Mouse (Mus musculus): ENCODE results near the gene Trpv2.

Gene Trpv2

GRCm38 (mm10) chr11:62558152-62558551 is 16.1 kb upstream of the Trpv2 start:
- in situ Hi-C loops (cut with MboI, MseI): no loop called here

GRCm38 (mm10) chr11:62558961-62559646 is 15.2 kb upstream of the Trpv2 start:
- in situ Hi-C loops (cut with MboI, MseI): no loop called here

- in situ Hi-C loops (cut with MboI, MseI): no loop called here
Measured at GRCm38 (mm10) chr11:62560463-62561016, 13.7 kb upstream of the Trpv2 start.

GRCm38 (mm10) chr11:62563590-62563989 is 10.7 kb upstream of the Trpv2 start:
- in situ Hi-C loops (cut with MboI, MseI): no loop called here

GRCm38 (mm10) chr11:62565747-62566146 is 8.5 kb upstream of the Trpv2 start:
- in situ Hi-C loops (cut with MboI, MseI): no loop called here

GRCm38 (mm10) chr11:62566211-62566610 is 8.1 kb upstream of the Trpv2 start:
- in situ Hi-C loops (cut with MboI, MseI): no loop called here

GRCm38 (mm10) chr11:62568300-62568699 is 6.0 kb upstream of the Trpv2 start:
- in situ Hi-C loops (cut with MboI, MseI): no loop called here

GRCm38 (mm10) chr11:62574703-62575085 is 408 bp downstream of the Trpv2 start:
- in situ Hi-C loops (cut with MboI, MseI): no loop called here

GRCm38 (mm10) chr11:62575297-62575658 is 992 bp downstream of the Trpv2 start:
- in situ Hi-C loops (cut with MboI, MseI): no loop called here

- in situ Hi-C loops (cut with MboI, MseI): no loop called here
Measured at GRCm38 (mm10) chr11:62575659-62576438, 1.6 kb downstream of the Trpv2 start.

- in situ Hi-C loops (cut with MboI, MseI): no loop called here
Measured at GRCm38 (mm10) chr11:62576530-62577152, 2.4 kb downstream of the Trpv2 start.

- in situ Hi-C loops (cut with MboI, MseI): no loop called here
Measured at GRCm38 (mm10) chr11:62583031-62583430, 8.7 kb downstream of the Trpv2 start.

GRCm38 (mm10) chr11:62584671-62585206 is 10.5 kb downstream of the Trpv2 start:
- in situ Hi-C loops (cut with MboI, MseI): no loop called here

GRCm38 (mm10) chr11:62587034-62587433 is 12.7 kb downstream of the Trpv2 start:
- in situ Hi-C loops (cut with MboI, MseI): no loop called here

- in situ Hi-C loops (cut with MboI, MseI): no loop called here
Measured at GRCm38 (mm10) chr11:62589391-62589790, 15.1 kb downstream of the Trpv2 start.

GRCm38 (mm10) chr11:62591026-62591425 is 16.7 kb downstream of the Trpv2 start:
- in situ Hi-C loops (cut with MboI, MseI): loop anchor here in 1 of 2 experiments (10.0 kb wide), 1 partner anchor 1886 kb away; no protein-coding TSS in a partner anchor

GRCm38 (mm10) chr11:62591904-62592575 is 17.8 kb downstream of the Trpv2 start:
- in situ Hi-C loops (cut with MboI, MseI): loop anchor here in 1 of 2 experiments (10.0 kb wide), 1 partner anchor 1887 kb away; no protein-coding TSS in a partner anchor

GRCm38 (mm10) chr11:62598571-62598970 is 24.3 kb downstream of the Trpv2 start:
- in situ Hi-C loops (cut with MboI, MseI): loop anchor here in 1 of 2 experiments (10.0 kb wide), 1 partner anchor 1894 kb away; no protein-coding TSS in a partner anchor

- in situ Hi-C loops (cut with MboI, MseI): no loop called here
Measured at GRCm38 (mm10) chr11:62601732-62602618, 27.7 kb downstream of the Trpv2 start.

- in situ Hi-C loops (cut with MboI, MseI): no loop called here
Measured at GRCm38 (mm10) chr11:62602619-62603311, 28.5 kb downstream of the Trpv2 start.
